Mouse (Mus musculus): ENCODE measurements at regions not wholly inside any gene's neighbourhood (a gene's known extent, or its start where the extent isn't known, plus 50 kb on each side); places are given as distances from the start of the nearest gene placed in this dataset.

DNA sequence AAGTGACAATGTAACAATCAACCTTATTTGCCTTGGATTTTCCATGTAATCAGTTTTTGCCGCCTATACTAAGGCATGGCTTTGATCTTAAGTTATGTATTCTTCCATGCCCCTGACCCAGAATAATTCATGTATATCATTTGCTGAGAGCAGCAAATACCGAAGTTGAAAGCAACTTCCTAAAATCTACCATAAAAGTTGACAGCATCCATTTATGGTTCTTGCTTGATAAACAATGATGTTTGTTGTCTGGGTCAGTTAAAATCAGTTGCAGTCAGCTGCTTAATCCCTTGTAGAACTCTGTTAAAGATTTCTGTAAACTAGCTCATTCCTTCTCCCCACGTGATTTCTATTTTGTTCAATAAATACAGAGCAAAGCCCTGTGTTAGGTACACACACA, 214.5 kb upstream of the Vstm2b start:
- DNase-seq (ENCODE audit: low spot score), result no peak
- no peak overlapping the region for H3K27ac ChIP-seq (replicated peaks; ENCODE audit: low read depth, low read length)
- WGBS, result 58% methylated on average over 3 of the region's 3 CpGs
- no peak overlapping the region for H3K4me3 ChIP-seq (replicated peaks; ENCODE audit: low read length)
- H3K36me3 ChIP-seq (ENCODE audit: control insufficient read depth, insufficient read depth, low read length), result no peaks in the 10 kb centered on the region
- no peaks in the 10 kb centered on the region for H3K9me3 ChIP-seq (ENCODE audit: control insufficient read depth, low read length)
- TF ChIP-seq POLR2A (IDR thresholded peaks at IDR 0.05; ENCODE audit: borderline replicate concordance, extremely low read depth, insufficient read depth, insufficient read length), result no peak
- H3K4me2 ChIP-seq (replicated peaks; ENCODE audit: low read depth, low read length, severe bottlenecking), result no peak overlapping the region
- H3K9ac ChIP-seq (ENCODE audit: low read depth, low read length, severe bottlenecking), result no peak overlapping the region
- H3K27me3 ChIP-seq (ENCODE audit: control insufficient read depth, insufficient read depth, low read length), result no peaks in the 10 kb centered on the region
- H3K4me1 ChIP-seq (ENCODE audit: control insufficient read depth, insufficient read depth, low read length), result peaks cover 3% of the 10 kb centered on the region; the same call in 1 of the 2 replicates
- ATAC-seq (ENCODE audit: low FRiP score, low read depth), result no peak

DNA sequence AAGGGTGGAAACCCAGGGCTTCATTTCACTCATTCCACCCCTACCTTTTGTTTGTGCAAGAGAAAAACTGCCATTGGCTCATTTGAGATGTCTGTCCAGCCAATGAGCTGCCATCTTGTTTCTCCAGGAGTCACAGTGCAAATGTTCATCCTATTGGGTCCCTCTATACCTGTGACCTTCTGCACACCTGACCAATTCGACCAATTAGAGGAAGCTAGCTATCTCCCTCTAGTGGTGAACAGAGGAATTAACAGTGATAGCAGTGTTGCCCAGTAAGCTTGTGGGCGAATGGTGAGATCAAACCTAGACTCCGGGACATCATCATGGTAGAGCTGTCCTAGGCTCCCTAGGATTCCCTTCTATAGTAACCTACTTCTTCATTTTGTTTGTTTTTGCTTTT, 211.1 kb upstream of the Vstm2b start:
- Histone ChIP-seq H3K4me1 (ENCODE audit: control insufficient read depth, insufficient read depth, low read length) (no peaks in the 10 kb centered on the region), H3K4me2 (replicated peaks; ENCODE audit: low read depth, low read length, severe bottlenecking) (no peak overlapping the region), H3K27me3 (ENCODE audit: control insufficient read depth, insufficient read depth, low read length) (no peaks in the 10 kb centered on the region), H3K9me3 (ENCODE audit: control insufficient read depth, low read length) (no peaks in the 10 kb centered on the region), H3K36me3 (ENCODE audit: control insufficient read depth, insufficient read depth, low read length) (no peaks in the 10 kb centered on the region), H3K27ac (replicated peaks; ENCODE audit: low read depth, low read length) (no peak overlapping the region), H3K9ac (ENCODE audit: low read depth, low read length, severe bottlenecking) (no peak overlapping the region), H3K4me3 (replicated peaks; ENCODE audit: low read length) (no peak overlapping the region)
- TF ChIP-seq POLR2A (IDR thresholded peaks at IDR 0.05; ENCODE audit: borderline replicate concordance, extremely low read depth, insufficient read depth, insufficient read length), result no peak
- ATAC-seq (ENCODE audit: low FRiP score, low read depth) (no peak), DNase-seq (ENCODE audit: low spot score) (no peak)
- 85% methylated on average over 3 of the region's 3 CpGs for WGBS

DNA sequence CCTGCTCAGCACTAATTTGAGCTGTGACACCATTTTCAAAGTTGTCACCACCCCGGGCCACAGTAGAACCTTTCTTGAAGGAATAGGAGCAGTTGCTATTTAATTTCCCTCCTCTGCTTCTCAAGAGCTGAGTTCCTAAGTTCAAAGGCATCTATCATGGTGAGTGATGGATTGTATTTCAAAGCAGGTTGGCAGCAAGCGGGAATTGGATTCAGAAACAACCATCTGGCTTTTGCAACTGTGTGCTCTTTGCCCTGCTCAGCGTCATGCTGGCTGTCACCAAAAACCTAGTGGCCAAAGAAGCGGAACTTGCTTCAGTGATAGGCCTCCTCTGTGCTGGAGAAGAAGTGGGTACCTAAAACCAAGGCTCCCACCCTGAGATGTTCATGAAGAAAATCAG, 209.6 kb upstream of the Vstm2b start:
- no peak overlapping the region for H3K27ac ChIP-seq (replicated peaks; ENCODE audit: low read depth, low read length)
- H3K4me1 ChIP-seq (ENCODE audit: control insufficient read depth, insufficient read depth, low read length), result no peaks in the 10 kb centered on the region
- H3K9ac ChIP-seq (ENCODE audit: low read depth, low read length, severe bottlenecking), result no peak overlapping the region
- no peak for TF ChIP-seq POLR2A (IDR thresholded peaks at IDR 0.05; ENCODE audit: borderline replicate concordance, extremely low read depth, insufficient read depth, insufficient read length)
- H3K4me2 ChIP-seq (replicated peaks; ENCODE audit: low read depth, low read length, severe bottlenecking), result no peak overlapping the region
- ATAC-seq (ENCODE audit: low FRiP score, low read depth), result no peak
- H3K27me3 ChIP-seq (ENCODE audit: control insufficient read depth, insufficient read depth, low read length), result no peaks in the 10 kb centered on the region
- DNase-seq (ENCODE audit: low spot score), result no peak
- H3K36me3 ChIP-seq (ENCODE audit: control insufficient read depth, insufficient read depth, low read length), result no peaks in the 10 kb centered on the region
- WGBS, result 54% methylated on average over 4 of the region's 4 CpGs
- no peak overlapping the region for H3K4me3 ChIP-seq (replicated peaks; ENCODE audit: low read length)
- no peaks in the 10 kb centered on the region for H3K9me3 ChIP-seq (ENCODE audit: control insufficient read depth, low read length)

DNA sequence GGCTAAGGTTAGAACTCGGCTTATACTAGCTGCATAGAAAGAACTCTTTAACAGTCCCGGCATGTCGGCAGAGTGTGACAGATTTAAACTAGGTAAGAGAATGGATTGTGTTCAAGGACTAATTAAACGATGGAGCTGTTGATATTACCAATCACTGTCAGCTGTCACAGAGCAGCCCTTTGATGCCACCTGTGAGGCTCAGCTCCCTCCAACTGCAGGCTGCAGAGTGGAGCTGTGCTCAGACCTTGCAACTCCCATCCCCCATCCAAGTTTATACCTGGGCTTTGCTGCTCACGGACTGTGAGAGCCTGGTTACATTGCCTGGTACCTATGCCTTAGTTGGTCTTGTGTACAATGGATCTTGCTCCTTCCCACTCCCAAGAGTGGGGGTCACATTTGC, 204.4 kb upstream of the Vstm2b start:
- H3K9me3 ChIP-seq (ENCODE audit: control insufficient read depth, low read length), result no peaks in the 10 kb centered on the region
- H3K27ac ChIP-seq (replicated peaks; ENCODE audit: low read depth, low read length), result no peak overlapping the region
- 50% methylated on average over 5 of the region's 5 CpGs for WGBS
- TF ChIP-seq POLR2A (IDR thresholded peaks at IDR 0.05; ENCODE audit: borderline replicate concordance, extremely low read depth, insufficient read depth, insufficient read length), result no peak
- no peak overlapping the region for H3K4me3 ChIP-seq (replicated peaks; ENCODE audit: low read length)
- no peak overlapping the region for H3K4me2 ChIP-seq (replicated peaks; ENCODE audit: low read depth, low read length, severe bottlenecking)
- H3K4me1 ChIP-seq (ENCODE audit: control insufficient read depth, insufficient read depth, low read length), result no peaks in the 10 kb centered on the region
- no peak for DNase-seq (ENCODE audit: low spot score)
- H3K27me3 ChIP-seq (ENCODE audit: control insufficient read depth, insufficient read depth, low read length), result no peaks in the 10 kb centered on the region
- ATAC-seq (ENCODE audit: low FRiP score, low read depth), result no peak
- no peak overlapping the region for H3K9ac ChIP-seq (ENCODE audit: low read depth, low read length, severe bottlenecking)
- no peaks in the 10 kb centered on the region for H3K36me3 ChIP-seq (ENCODE audit: control insufficient read depth, insufficient read depth, low read length)

DNA sequence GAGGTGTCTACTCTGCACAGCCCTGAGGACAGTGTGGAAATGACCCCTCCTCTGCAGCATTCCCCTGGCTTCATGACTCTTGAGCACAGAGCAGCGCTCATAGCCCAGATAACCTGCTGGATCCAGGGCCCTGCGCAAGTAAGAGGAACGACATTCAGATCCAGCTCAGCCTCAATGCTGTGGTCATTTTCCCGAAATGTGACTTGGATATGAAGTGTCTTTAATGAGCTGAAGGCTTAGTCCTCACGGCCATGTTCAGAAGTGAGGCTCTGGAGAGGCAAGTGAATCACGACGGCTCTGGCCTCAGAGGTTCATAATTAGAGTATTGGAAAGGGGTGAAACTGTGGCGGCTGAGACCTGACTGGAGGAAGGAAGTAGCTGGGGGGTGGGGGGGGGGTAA, 200.6 kb upstream of the Vstm2b start:
- H3K4me2 ChIP-seq (replicated peaks; ENCODE audit: low read depth, low read length, severe bottlenecking), result no peak overlapping the region
- DNase-seq (ENCODE audit: low spot score) (no peak), ATAC-seq (ENCODE audit: low FRiP score, low read depth) (no peak)
- H3K9me3 ChIP-seq (ENCODE audit: control insufficient read depth, low read length), result no peaks in the 10 kb centered on the region
- no peaks in the 10 kb centered on the region for H3K4me1 ChIP-seq (ENCODE audit: control insufficient read depth, insufficient read depth, low read length)
- WGBS, result 62% methylated on average over 8 of the region's 8 CpGs
- no peak overlapping the region for H3K27ac ChIP-seq (replicated peaks; ENCODE audit: low read depth, low read length)
- TF ChIP-seq POLR2A (IDR thresholded peaks at IDR 0.05; ENCODE audit: borderline replicate concordance, extremely low read depth, insufficient read depth, insufficient read length), result no peak
- H3K27me3 ChIP-seq (ENCODE audit: control insufficient read depth, insufficient read depth, low read length), result no peaks in the 10 kb centered on the region
- H3K4me3 ChIP-seq (replicated peaks; ENCODE audit: low read length), result no peak overlapping the region
- H3K36me3 ChIP-seq (ENCODE audit: control insufficient read depth, insufficient read depth, low read length), result no peaks in the 10 kb centered on the region
- H3K9ac ChIP-seq (ENCODE audit: low read depth, low read length, severe bottlenecking), result no peak overlapping the region

DNA sequence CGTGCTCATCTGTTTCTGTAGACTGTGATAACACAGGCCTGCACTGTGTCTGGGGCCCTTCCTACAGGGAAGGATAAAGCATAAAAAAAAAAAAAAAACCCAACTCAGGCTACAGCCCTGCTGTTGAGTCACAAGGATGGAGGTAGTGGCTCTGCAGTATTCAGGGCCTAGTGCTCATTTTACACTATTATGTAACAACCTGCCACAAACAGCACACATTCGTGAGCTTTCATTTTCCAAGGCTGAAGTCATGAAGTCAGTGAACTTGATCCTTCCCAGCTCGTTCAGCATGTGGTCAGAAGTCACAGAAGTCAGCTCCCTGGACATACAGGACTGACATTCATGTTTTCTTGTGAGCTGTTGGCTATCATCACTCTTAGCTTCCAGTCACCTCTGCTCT, 199.8 kb upstream of the Vstm2b start:
- H3K36me3 ChIP-seq (ENCODE audit: control insufficient read depth, insufficient read depth, low read length), result no peaks in the 10 kb centered on the region

More for the DNA sequence above, 199.8 kb upstream of the Vstm2b start:
- Histone ChIP-seq H3K4me3 (replicated peaks; ENCODE audit: low read length) (no peak overlapping the region), H3K9me3 (ENCODE audit: control insufficient read depth, low read length) (no peaks in the 10 kb centered on the region), H3K4me1 (ENCODE audit: control insufficient read depth, insufficient read depth, low read length) (no peaks in the 10 kb centered on the region), H3K27ac (replicated peaks; ENCODE audit: low read depth, low read length) (no peak overlapping the region), H3K9ac (ENCODE audit: low read depth, low read length, severe bottlenecking) (no peak overlapping the region), H3K4me2 (replicated peaks; ENCODE audit: low read depth, low read length, severe bottlenecking) (no peak overlapping the region), H3K27me3 (ENCODE audit: control insufficient read depth, insufficient read depth, low read length) (no peaks in the 10 kb centered on the region)
- DNase-seq (ENCODE audit: low spot score) (no peak), ATAC-seq (ENCODE audit: low FRiP score, low read depth) (peak; percentile 50; the same call in 1 of the 2 replicates)
- WGBS, result 39% methylated on average over 3 of the region's 3 CpGs
- TF ChIP-seq POLR2A (IDR thresholded peaks at IDR 0.05; ENCODE audit: borderline replicate concordance, extremely low read depth, insufficient read depth, insufficient read length), result no peak

Measured in limb, embryonic 14.5 days (tissue).